Mouse (Mus musculus) lung, postnatal 0 days (tissue): Measurements from ENCODE around the gene Fam69b. TPM values are rescaled to one million over a fixed set of nuclear protein-coding genes. Genes with fewer than 3 reads are reported as not detected.

Experiments
- ATAC-seq: fragments of 200-750 bp; cut with Nextera tagmentation; 2 replicates; pipeline ENCODE4 v1.8.0; 2017; ENCODE audit warnings: moderate library complexity
- DNase-seq: peaks from one replicate; pipeline ENCODE4 v3.0.0-alpha.2; 2016; ENCODE audit warnings: low spot score
- H3K27ac ChIP-seq: fragments of 300-500 bp; sonication (generic); 2 replicates; pipeline ENCODE4 v1.5.1; 2014; ENCODE audit warnings: antibody characterized with exemption, mild to moderate bottlenecking, low read length, mixed read lengths
- H3K27me3 ChIP-seq: fragments of 300-500 bp; sonication (generic); replicated peaks from 2 replicates; pipeline ENCODE4 v1.6.1; 2014; ENCODE audit warnings: low read length, mixed read lengths; ENCODE audit not compliant: insufficient read depth
- H3K36me3 ChIP-seq: fragments of 300-500 bp; sonication (generic); 2 replicates; pipeline ENCODE4 v1.6.1; 2014; ENCODE audit warnings: low read length, mixed read lengths; ENCODE audit not compliant: insufficient read depth
- H3K4me1 ChIP-seq: fragments of 300-500 bp; sonication (generic); 2 replicates; pipeline ENCODE4 v1.6.1; 2014; ENCODE audit warnings: antibody characterized with exemption, low read depth, low read length, mixed read lengths; ENCODE audit not compliant: insufficient read depth
- H3K4me2 ChIP-seq: fragments of 300-500 bp; sonication (generic); replicated peaks from 2 replicates; pipeline ENCODE4 v1.6.1; 2014; ENCODE audit warnings: low read depth, mild to moderate bottlenecking, low read length, moderate library complexity, mixed read lengths
- H3K4me3 ChIP-seq: fragments of 300-500 bp; sonication (generic); 2 replicates; pipeline ENCODE4 v1.5.1; 2014; ENCODE audit warnings: low read depth, low read length
- H3K9ac ChIP-seq: fragments of 300-500 bp; sonication (generic); replicated peaks from 2 replicates; pipeline ENCODE4 v1.6.1; 2014; ENCODE audit warnings: low read depth, mild to moderate bottlenecking
- H3K9me3 ChIP-seq: fragments of 300-500 bp; sonication (generic); 2 replicates; pipeline ENCODE4 v1.6.1; 2016; ENCODE audit warnings: low read length, mixed read lengths
- CTCF ChIP-seq: IDR thresholded peaks from 2 replicates; pipeline ENCODE4 v1.5.1; 2016; ENCODE audit warnings: antibody characterized with exemption, mild to moderate bottlenecking
- EP300 ChIP-seq: IDR thresholded peaks from 2 replicates; pipeline ENCODE4 v1.6.1; 2016; ENCODE audit warnings: antibody characterized with exemption, mild to moderate bottlenecking, control low read depth
- WGBS: fragments of 180-500 bp; shearing (Covaris S2); extraction: QIAGEN DNeasy Blood & Tissue Kit; methylation state at CpG from one replicate; pipeline ENCODE4 v1.1.7; 2014; 5-methylcytosine and 5-hydroxymethylcytosine counted together
- polyA plus RNA-seq: library from polyadenylated mRNA; unstranded; fragments of >200 nt; fragmentation: Nextera tagmentation; extraction: Ambion mirVana; gene quantifications from 2 replicates; pipeline ENCODE4 v1.2.1, GENCODE M21; 2015

Gene Fam69b
- polyA plus RNA-seq, 1 experiment from 2014 or later, result 8.2 TPM

GRCm38 (mm10) chr2:26601595-26601994 is 26.7 kb upstream of the Fam69b start:
- H3K9ac ChIP-seq, result no peak overlapping the region
- no peaks in the 10 kb centered on the region for H3K9me3 ChIP-seq
- TF ChIP-seq EP300 (no peak), CTCF (no peak)
- WGBS, result 88% methylated on average over 1 of the region's 1 CpGs
- no peaks in the 10 kb centered on the region for H3K27me3 ChIP-seq
- DNase-seq (no peak), ATAC-seq (no peak)
- H3K4me1 ChIP-seq, result peaks cover 16% of the 10 kb centered on the region
- H3K4me3 ChIP-seq, result no peak overlapping the region
- H3K4me2 ChIP-seq, result no peak overlapping the region
- no peak overlapping the region for H3K27ac ChIP-seq
- no peaks in the 10 kb centered on the region; the same call in 1 of the 2 replicates for H3K36me3 ChIP-seq

GRCm38 (mm10) chr2:26602631-26603030 is 25.6 kb upstream of the Fam69b start:
- peak overlapping the region; percentile 80; the same call in 1 of the 2 replicates for H3K9ac ChIP-seq
- ATAC-seq, result no peak
- 79% methylated on average over 5 of the region's 5 CpGs for WGBS

GRCm38 (mm10) chr2:26603159-26603558 is 25.1 kb upstream of the Fam69b start:
- no peak for DNase-seq
- ATAC-seq, result no peak
- Histone ChIP-seq H3K4me1 (peaks cover 21% of the 10 kb centered on the region; the same call in 1 of the 2 replicates), H3K4me2 (peak overlapping the region; percentile 60), H3K36me3 (no peaks in the 10 kb centered on the region), H3K27ac (peak overlapping the region; percentile 96), H3K9ac (peak overlapping the region; percentile 80), H3K9me3 (no peaks in the 10 kb centered on the region), H3K27me3 (no peaks in the 10 kb centered on the region), H3K4me3 (peak overlapping the region; percentile 60)
- WGBS, result 5% methylated on average over 6 of the region's 6 CpGs
- TF ChIP-seq CTCF, result no peak
- no peak for TF ChIP-seq EP300

More at GRCm38 (mm10) chr2:26602631-26603030, 25.6 kb upstream of the Fam69b start:
- Histone ChIP-seq H3K4me3 (0 out of 2 replicates have a peak overlapping the region, but pooled peaks have one; percentile 60), H3K4me1 (peaks cover 21% of the 10 kb centered on the region), H3K9me3 (no peaks in the 10 kb centered on the region), H3K27me3 (no peaks in the 10 kb centered on the region), H3K4me2 (peak overlapping the region; percentile 60), H3K36me3 (no peaks in the 10 kb centered on the region), H3K27ac (no peak overlapping the region)
- TF ChIP-seq CTCF (no peak), EP300 (no peak)
- DNase-seq, result no peak

GRCm38 (mm10) chr2:26603720-26604671 is 24.3 kb upstream of the Fam69b start, which contains the start of gene Agpat2:
TSS of gene Agpat2 (minus strand) at chr2:26604417.
- under 1% methylated on average over 76 of the region's 103 CpGs for WGBS
- peak; percentile 96 for DNase-seq

GRCm38 (mm10) chr2:26605331-26605730 is 22.9 kb upstream of the Fam69b start:
- Histone ChIP-seq H3K9ac (no peak overlapping the region), H3K9me3 (no peaks in the 10 kb centered on the region), H3K27me3 (no peaks in the 10 kb centered on the region), H3K4me1 (peaks cover 21% of the 10 kb centered on the region; the same call in 1 of the 2 replicates), H3K4me2 (no peak overlapping the region), H3K4me3 (no peak overlapping the region), H3K36me3 (no peaks in the 10 kb centered on the region), H3K27ac (no peak overlapping the region)
- DNase-seq (no peak), ATAC-seq (no peak)
- TF ChIP-seq CTCF (peak; percentile 32; the same call in 1 of the 2 replicates), EP300 (no peak)
- 83% methylated on average over 8 of the region's 8 CpGs for WGBS

More at GRCm38 (mm10) chr2:26603720-26604671, 24.3 kb upstream of the Fam69b start, which contains the start of gene Agpat2:
- Histone ChIP-seq H3K9ac (peak within 1 kb of the TSS; percentile 80), H3K27me3 (no peaks in the 10 kb centered on the region), H3K9me3 (no peaks in the 10 kb centered on the region), H3K4me3 (peak within 1 kb of the TSS; percentile 60), H3K4me1 (peaks cover 21% of the 10 kb centered on the region; the same call in 1 of the 2 replicates), H3K27ac (peak within 1 kb of the TSS; percentile 96), H3K4me2 (peak within 1 kb of the TSS; percentile 60), H3K36me3 (no peaks in the 10 kb centered on the region)
- peak; percentile 69 for TF ChIP-seq CTCF
- TF ChIP-seq EP300, result no peak
- ATAC-seq, result peak; percentile 88

GRCm38 (mm10) chr2:26606579-26606978 is 21.7 kb upstream of the Fam69b start:
- no peaks in the 10 kb centered on the region for H3K27me3 ChIP-seq
- no peaks in the 10 kb centered on the region for H3K36me3 ChIP-seq
- DNase-seq (no peak), ATAC-seq (no peak)
- H3K27ac ChIP-seq, result peak overlapping the region; percentile 93
- no peak overlapping the region; the same call in 1 of the 2 replicates for H3K9ac ChIP-seq
- no peaks in the 10 kb centered on the region for H3K9me3 ChIP-seq
- peaks cover 21% of the 10 kb centered on the region; the same call in 1 of the 2 replicates for H3K4me1 ChIP-seq
- WGBS, result 44% methylated on average over 3 of the region's 3 CpGs
- no peak overlapping the region for H3K4me3 ChIP-seq
- H3K4me2 ChIP-seq, result no peak overlapping the region
- no peak for TF ChIP-seq CTCF
- no peak for TF ChIP-seq EP300
